In the genomic region with DNA sequence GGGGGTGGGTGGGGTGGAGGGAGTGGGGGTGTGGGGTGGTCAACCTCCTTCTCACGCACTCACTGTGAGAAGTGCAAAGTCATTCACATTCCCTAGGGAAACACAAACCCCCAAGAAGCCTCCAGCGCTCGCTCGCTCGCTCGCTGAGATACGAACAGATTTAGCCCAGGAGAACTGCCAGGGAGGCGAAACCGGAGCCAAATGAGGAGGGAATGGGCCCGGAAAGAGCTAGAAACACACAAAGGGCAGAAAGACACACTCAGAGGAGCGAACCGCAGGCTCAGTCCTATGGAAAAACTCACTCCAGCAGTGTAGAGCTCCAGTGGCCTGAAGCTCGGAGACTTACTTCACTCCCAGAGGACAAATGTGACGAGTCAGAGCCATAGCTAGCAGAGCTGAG, we compare ENCODE assay signal across 10 mouse cellular contexts. TPM values are rescaled to one million over a fixed set of nuclear protein-coding genes. Genes with fewer than 3 reads are reported as not detected.
A peak's percentile ranks its signal among the peaks of the same experiment; 100 is the strongest.
DNase-seq lines count a peak whose midpoint lies in the region; ATAC-seq lines count a peak whose summit lies in the region.
"Had no signal": no experiment of that assay in that cellular context is flagged by ENCODE, and none has a peak within 500 bp of the region (broad histone marks: within the 10 kb centered on the region; RNA-seq: fewer than 3 reads in every experiment).

No protein-coding gene starts in this region.

- no peak overlapping the region for H3K4me2 ChIP-seq in forebrain, embryonic 16.5 days (ENCODE audit: low read length)
- no peak overlapping the region for H3K4me2 ChIP-seq in liver, embryonic 12.5 days

- ATAC-seq in forebrain, embryonic 16.5 days: peak; percentile 59
- no peak for ATAC-seq in inflammation-experienced regulatory T-cells, adult 6 months
- no peak for ATAC-seq in liver, embryonic 12.5 days
- ATAC-seq: Patski had no signal

- 0 out of 2 replicates have a peak, but pooled peaks cover 6% of the 10 kb centered on the region for H3K9me3 ChIP-seq in forebrain, embryonic 16.5 days (ENCODE audit: control insufficient read depth, low read length)
- no peaks in the 10 kb centered on the region; the same call in 1 of the 2 replicates for H3K9me3 ChIP-seq in liver, embryonic 12.5 days (replicated peaks)

- no peak overlapping the region for H3K4me3 ChIP-seq in forebrain, embryonic 16.5 days (replicated peaks; ENCODE audit: low read length)
- no peak overlapping the region for H3K4me3 ChIP-seq in liver, embryonic 12.5 days

- H3K27ac ChIP-seq in forebrain, embryonic 16.5 days (ENCODE audit: low read length): peak overlapping the region; percentile 52
- H3K27ac ChIP-seq in liver, embryonic 12.5 days: no peak overlapping the region

- no peaks in the 10 kb centered on the region for H3K27me3 ChIP-seq in forebrain, embryonic 16.5 days (replicated peaks; ENCODE audit: control insufficient read depth, insufficient read depth, low read length)
- H3K27me3 ChIP-seq in liver, embryonic 12.5 days (replicated peaks): peaks cover 43% of the 10 kb centered on the region

- DNase-seq in kidney, postnatal 36 days: peak; percentile 8 to 26
- DNase-seq in kidney, adult 18-20 months: no peak
- DNase-seq in cerebellum, adult 11 months: peak; percentile 44
- peak; percentile 38 to 59 for DNase-seq in layer of hippocampus, postnatal 25 days (ENCODE audit: extremely low spot score in 1 of 2, low spot score in 1 of 2)
- DNase-seq in natural killer cell, adult 2 months (ENCODE audit: low spot score in 2 of 2): no peak

- no peak overlapping the region for H3K9ac ChIP-seq in forebrain, embryonic 16.5 days (replicated peaks; ENCODE audit: low read depth, low read length)
- H3K9ac ChIP-seq in liver, embryonic 12.5 days: no peak overlapping the region

- WGBS in forebrain, embryonic 16.5 days: 34% methylated on average over 14 of the region's 14 CpGs
- 47% methylated on average over 14 of the region's 14 CpGs for WGBS in liver, embryonic 12.5 days (ENCODE audit: insufficient replicate concordance)

- H3K4me1 ChIP-seq in forebrain, embryonic 16.5 days (replicated peaks; ENCODE audit: control insufficient read depth, insufficient read depth, low read length): peaks cover 11% of the 10 kb centered on the region
- no peaks in the 10 kb centered on the region for H3K4me1 ChIP-seq in liver, embryonic 12.5 days

- no peaks in the 10 kb centered on the region for H3K36me3 ChIP-seq in forebrain, embryonic 16.5 days (ENCODE audit: control insufficient read depth, insufficient read depth)
- H3K36me3 ChIP-seq in liver, embryonic 12.5 days: no peaks in the 10 kb centered on the region

RNA-seq across cellular contexts. Expression of gene Gsg1l, which starts 15.4 kb away (rescaled TPM):
- polyA plus RNA-seq in forebrain, embryonic 16.5 days (2015; fragmentation: Nextera tagmentation; extraction: Ambion mirVana): 5.8 and 6.1 TPM in 2 replicates
- total RNA-seq in layer of hippocampus, postnatal 25 days (2021): 10 to 100 TPM; 14.3 to 14.4 TPM
- not detected for polyA plus RNA-seq in inflammation-experienced regulatory T-cells, adult 6 months (2017; shearing (Covaris generic))
- polyA plus RNA-seq in liver, embryonic 12.5 days (2016; fragmentation: Nextera tagmentation; extraction: Ambion mirVana): 0.04 TPM in 1 of 2 replicates, not detected in the other
- total RNA-seq: liver, adult 2 months had no signal
- polyA plus RNA-seq: Patski had no signal

Comparison
In these comparisons a context has a peak if more than half of its experiments do, and no peak if none do; other contexts are left out.
1. DNase-seq: peak in kidney, postnatal 36 days (2 of 2), cerebellum, adult 11 months (single experiment) and layer of hippocampus, postnatal 25 days (2 of 2); none in kidney, adult 18-20 months (single experiment) and natural killer cell, adult 2 months (0 of 2).